Mouse (Mus musculus) kidney, postnatal 4 days (tissue): ENCODE results near the gene Dusp19.
A peak's percentile ranks its signal among the peaks of the same experiment; 100 is the strongest.

Source experiments
- DNase-seq, 2 experiments: peaks; one replicate each; pipeline ENCODE4 v3.0.0; 2021; ENCODE audit warnings: mixed read lengths in 2 of 2

The Dusp19 gene

DNA sequence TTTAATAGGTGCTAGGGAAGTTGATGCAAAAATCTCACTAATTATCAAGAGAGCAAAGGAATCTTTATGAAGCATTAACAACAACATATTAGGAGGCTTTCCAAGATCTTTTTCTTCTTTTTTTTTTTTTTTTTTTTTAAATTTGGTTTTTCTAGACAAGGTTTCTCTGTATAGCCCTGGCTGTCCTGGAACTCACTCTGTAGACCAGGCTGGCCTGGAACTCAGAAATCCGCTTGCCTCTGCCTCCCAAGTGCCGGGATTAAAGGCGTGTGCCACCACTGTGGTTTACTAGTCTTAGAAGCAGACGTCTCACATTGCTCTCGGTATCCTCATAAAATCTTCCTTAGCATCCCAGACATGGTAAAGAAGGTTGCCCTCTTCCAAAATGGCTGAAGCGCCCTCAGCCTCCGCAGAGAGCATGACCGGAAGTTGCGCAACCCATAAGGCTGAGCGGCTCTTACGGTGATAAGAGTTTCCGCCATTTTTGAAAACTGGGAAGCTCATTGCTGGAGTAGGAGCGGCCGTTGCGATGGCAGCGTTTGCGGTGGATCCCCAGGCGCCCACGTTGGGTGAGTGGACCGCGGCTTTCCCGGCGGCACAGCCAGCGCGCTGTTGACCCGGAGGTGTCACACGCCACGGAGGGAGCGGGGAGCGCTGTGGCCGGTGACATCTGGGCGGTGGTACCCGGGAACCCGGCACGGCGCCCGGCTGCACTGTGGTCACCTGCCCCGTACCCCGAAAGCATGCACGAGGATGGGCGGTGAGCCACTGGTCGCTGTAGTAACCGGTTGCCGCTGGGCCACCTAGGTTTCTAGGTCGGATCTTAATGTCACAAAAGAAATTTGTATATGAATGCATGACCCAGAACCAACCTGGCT is 21.8 kb downstream of the Dusp19 start:
- DNase-seq, result peak; percentile 95

DNA sequence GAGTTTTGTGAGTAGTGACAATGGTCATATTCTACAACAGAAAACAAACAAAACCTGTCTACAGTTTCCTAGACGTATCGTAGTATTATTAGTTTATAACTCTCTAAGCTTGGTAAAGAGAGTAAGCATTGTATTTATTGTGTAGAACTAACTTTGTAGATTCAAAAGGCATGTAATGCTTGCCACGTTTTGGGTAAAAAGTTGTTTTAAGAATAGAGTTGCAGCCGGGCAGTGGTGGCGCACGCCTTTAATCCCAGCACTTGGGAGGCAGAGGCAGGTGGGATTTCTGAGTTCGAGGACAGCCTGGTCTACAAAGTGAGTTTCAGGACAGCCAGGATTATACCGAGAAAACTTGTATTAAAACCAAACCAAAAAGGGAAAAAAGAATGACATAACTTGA is 22.6 kb downstream of the Dusp19 start:
- DNase-seq, result peak in 1 of 2 experiments; percentile 10

DNA sequence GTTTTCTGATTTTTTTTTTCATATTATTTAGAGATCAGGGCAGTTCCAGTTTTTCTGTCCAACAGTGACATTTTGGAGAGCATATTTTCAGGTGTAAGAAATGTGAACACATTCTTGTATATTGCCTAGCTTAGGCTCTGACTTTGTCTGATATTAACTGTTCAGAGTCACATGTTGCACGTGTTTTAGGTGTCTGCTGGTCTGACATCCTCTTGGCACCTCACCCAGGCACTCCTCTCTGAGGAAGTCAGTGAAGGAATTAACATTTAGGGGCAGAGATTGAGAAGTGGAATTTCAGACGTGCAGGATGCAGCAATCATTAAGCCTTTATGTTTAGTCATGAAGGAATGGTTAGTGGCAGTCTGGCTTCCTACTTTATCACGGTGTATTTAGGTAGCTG is 23.0 kb downstream of the Dusp19 start:
- peak in 1 of 2 experiments; percentile 4 for DNase-seq

DNA sequence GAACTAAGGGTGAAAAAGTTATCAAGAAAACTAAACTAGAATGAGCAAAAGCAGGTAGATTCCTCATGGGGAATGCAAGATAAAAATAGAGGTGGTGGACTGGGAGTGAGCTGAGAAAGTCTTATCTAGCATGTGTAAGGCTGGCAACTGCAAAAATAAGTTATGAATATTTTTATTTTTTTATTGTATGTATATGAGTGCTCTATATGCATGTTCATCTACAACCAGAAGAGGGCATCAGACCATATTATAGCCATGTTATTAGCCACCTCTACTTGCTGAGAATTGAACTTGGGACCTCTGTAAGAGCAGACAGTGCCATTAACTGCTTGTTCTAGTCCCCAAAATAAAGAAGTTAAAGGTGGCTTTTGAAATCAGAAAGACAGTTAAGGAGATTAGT is 44.6 kb downstream of the Dusp19 start:
- DNase-seq, result no peak

DNA sequence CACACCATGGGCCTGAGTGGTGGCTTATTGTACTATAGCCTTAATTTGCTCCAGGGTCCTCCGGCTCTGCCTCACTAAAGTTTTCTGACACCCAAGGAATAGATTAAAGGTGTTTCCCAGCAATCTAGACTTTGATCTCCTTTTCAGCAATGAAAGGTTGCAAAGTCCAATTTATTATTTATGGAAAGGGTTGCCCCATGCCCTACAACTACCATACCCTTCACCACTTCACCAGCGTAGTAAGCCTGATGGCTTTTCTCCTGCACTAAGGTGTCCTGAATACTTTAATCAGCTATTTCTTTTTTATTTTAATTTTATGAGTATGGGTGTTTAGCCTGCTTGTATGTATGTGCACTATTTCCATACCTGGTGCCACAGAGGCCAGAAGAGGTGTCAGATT is 45.8 kb downstream of the Dusp19 start:
- DNase-seq, result no peak

DNA sequence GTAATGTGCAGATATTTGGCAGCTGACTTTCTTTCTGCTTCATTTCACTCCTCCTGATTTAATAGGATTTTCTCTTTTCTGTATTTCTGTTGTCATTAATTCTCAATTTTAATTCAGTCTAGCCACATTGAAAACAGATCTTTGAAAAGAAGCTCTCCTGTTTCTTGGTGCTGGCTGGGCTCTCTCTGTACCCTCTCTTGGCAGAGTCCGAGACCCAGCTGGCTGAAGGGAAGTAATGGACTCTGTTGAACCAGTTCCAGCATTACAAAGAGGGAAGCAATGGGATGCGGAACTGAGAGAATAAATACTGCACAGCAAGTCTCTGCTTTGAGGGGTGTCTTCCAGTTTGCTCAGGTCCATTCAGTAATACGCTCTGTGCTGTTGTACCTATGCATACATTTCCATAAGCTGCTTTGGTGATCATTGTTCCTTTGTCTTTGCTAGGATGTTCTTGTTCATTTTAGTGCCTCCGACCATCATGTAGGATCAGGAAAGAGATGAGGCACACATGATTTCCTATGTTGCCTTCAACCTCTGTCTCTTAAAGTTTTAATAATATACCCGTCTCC is 50.6 kb downstream of the Dusp19 start:
- DNase-seq, result no peak

DNA sequence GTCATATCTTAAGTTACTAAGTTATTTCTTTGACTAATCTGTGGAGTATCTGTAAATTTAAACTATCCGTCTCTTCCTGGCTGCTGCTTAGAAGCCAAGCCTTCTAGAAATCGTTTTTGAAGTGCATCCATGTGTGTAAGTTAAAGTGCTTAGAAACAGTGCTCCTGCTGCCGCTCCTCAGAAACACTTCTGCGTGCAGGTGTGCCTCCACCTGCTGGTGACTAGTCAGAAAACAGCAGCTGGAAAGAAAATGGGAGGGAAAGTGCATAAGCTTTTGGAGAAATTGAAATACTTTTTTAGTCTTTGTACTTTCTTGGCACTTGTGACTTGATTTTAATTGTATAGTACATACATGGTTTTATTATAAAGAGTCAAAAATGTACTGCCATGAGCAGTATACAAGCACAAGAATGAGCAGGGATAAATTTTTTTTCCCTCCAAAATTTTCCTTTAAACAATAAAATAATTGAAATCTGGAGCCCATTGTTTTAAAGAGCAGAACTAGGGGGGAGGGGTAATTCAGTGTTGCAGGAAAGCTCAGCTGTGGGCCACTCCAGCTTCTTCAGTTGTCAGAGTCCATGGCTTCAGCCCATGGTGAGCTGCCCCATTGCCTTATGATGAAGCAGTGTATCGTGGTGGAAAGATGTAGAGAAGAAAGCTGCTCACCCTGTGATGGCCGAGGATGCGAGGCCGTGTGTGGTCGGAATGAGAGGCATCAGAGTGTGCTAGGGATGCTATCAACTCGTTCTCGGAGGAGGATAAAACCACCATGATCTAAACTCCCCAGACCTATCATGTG is 53.2 kb downstream of the Dusp19 start:
- DNase-seq, result peak; percentile 32 to 39

DNA sequence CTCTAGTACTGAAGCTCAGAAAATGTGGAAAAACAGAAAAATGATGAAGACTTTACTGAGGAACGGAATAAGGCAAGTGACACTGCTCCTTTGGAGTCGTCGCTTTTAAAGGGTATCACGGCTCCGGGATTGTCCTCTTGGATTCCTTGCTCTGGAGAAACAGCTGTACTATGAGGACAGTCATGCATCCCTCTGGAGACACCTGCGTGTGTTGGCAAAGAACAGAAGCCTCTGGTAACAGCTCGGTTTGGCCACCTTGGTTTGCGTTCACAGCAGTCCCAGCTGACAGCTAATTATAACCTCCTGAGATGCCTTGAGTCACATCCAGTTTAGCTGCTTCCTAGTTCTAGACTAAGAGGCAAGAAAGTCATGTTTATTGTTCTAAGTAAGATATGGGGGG is 62.0 kb downstream of the Dusp19 start:
- DNase-seq, result no peak
